Mouse (Mus musculus) frontal cortex, postnatal 25 days (tissue): ENCODE results near the gene Hmg20a.
A peak's percentile ranks its signal among the peaks of the same experiment; 100 is the strongest.
"Not testable (repeated sequence)": the region's sequence is repeated elsewhere in the genome, so short reads cannot be mapped to it uniquely, and the experiment has no call there.

ENCODE experiments used
- DNase-seq, 2 experiments: peaks; one replicate each; pipeline ENCODE4 v3.0.0; 2022; ENCODE audit warnings: low spot score in 2 of 2

Gene Hmg20a

DNA sequence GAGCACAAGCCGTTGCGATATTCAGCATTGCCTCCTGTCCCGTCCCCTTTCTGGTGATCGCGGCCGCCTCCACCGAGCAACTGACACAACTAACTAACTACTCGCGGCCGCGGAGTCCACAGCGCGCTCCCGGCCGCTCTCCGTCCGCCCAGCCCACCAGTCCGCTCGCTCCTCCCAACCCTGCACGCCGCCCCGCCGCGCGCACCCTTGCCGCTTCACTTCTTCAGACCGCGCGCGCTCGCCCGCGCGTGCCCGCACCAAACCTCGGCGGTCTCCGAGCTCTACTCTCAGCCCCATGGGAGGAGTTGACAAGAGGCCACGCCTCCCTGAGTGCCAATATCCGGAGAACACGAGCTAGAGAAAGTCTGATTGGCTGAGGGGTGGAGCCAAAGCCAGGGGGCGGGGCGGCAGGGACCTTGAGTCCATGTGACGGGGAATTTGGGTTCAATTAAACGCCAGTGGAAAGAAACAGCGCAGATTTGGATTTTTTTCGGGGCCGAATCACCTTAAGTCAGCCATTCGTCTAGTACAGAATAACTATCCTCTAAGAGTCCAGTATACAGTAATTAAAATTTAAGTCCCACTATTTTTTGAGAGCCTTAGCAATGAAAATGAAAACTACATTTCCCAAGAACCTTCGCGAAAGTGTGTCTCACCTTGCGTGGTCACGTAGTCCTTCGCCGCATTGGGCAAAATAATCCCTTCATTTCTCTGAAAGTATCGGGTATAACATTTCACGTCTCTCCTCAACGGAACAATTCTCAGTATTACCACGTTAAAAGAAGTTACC is at the start of gene Hmg20a, which contains the start of gene Peak1:
Hmg20a (plus strand) TSS at position 662 of the 790 bp plus-strand sequence.
Peak1 (minus strand) TSS at position 120 of the 790 bp plus-strand sequence.
- DNase-seq: peak; percentile 99

DNA sequence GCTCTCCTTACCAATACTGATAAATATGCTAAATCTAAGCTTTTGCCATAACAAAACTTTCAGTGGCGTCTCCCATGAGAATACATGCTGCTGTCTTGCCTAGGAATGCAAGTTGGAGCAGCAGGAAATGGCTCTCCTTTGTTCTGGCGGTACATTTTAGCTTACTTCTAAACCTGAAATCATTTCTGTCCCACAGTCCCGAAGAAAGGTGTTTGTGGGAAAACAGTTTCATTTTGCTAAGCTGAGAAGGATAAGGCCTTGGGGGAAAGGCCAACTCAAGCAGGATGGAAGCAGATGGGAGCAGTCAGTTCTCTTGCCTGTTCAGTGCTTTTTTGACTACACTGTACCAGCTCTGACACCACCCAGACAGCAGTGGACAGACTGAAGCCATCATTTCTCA is 49.6 kb upstream of the Hmg20a start:
- no peak for DNase-seq

DNA sequence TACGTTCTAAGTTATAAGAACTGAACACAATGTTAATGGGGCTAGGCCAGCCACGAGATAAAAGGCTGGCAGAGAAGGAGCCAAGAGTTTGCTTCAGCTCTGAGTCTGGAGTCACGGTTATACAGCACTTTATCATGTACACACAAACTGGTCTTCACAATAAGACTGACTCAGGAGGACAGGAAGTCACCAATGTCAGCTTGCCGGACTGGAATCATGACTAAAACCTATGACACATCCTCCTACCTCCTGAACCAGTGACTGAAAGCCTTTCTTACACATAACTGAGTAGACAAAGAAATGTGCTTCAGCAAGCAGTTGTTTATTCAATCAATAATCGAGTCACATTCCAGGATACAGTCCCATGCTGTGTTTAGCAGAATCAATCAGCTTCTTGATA is 47.7 kb upstream of the Hmg20a start:
- no peak for DNase-seq

DNA sequence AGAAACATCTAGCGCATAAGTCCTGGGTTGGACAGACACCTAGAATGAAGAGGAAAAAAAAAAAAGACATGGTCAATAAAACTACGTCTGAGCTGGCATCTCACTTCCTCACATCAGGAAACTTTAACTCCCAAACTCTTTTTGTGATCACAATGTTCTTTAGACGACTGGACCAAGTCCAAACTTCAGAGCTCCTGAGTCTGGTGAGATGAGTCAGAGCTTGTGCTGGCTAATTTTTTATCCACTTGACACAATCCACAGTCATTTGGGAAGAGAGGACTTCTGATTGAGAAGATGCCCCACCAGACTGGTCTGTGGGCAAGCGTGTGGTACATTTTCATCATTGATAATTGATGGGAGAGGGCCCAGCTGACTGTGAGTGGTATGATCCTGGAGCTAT is 44.0 kb upstream of the Hmg20a start:
- no peak for DNase-seq

DNA sequence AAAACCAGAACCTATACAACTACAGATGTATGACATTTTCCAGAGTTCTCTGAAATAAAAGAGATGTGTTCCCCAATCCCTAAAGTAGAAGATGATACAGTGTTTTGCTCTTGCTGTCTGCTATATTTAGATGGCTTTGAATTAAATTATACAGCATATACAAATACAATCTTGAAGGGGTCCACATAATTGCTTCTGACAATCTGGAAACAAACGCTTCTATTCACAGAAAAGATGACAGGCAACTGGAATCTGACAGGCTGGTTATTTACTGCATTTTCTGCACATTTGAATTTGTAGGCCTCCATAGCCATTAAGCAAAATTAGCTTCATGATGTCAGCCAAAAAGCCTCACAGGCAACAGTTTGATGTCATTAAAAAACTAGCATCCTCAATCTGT is 35.6 kb upstream of the Hmg20a start:
- DNase-seq: no peak

DNA sequence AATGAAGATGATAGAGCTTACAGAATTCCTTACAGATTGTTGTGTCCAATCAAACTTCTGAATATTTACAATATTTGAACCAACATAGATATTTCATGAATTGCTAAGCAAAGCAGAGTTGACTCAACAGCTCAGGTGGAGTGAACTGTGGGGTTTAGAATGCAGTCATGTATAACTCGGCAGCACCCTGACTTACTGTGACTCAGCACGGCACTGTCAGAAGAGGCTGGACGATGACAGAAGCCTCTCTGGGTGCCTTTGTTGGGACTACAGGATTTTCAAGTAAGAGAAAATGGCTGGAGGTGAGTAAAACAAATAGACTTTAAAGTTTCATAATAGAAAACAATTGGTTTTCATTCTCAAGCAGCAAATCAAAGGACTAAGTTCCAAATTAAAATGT is 25.6 kb upstream of the Hmg20a start:
- DNase-seq: no peak

DNA sequence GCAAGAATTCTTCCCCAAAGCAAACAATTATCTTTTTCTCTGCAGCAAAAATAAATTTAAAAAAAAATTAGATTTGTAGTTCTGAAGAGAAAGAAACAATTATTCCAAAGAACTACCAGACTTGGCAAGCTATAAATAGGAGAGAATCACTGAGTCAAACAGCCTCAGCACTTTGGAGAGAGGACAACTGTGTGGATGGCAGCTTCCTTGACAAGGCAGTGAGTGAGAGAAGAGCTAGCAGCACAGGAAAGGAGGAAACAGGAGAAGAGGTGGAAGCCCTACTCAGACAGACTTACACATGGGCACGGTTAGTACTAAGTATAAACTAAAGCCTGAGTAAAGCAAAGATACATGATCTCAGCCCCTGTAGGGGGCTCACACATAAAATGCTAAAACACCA is 22.1 kb upstream of the Hmg20a start:
- DNase-seq: no peak

DNA sequence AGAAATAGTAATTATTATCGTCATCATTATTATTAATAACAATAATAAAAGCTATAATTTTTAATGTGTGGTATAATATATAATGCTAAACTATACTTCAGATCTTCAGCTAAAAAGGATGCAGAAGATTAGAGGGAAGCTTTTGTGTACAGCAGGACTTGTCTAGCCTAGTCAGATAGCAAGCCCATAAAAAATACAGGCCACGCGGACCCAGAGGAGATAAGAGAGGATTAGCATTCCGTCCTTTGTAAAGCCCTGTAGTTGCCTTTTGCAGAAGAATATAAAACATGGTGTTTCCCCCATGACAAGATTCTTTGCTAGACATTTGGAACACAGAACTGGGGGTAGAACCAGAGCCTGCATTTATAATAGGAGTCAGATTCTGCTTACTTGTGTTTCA is 13.8 kb upstream of the Hmg20a start:
- no peak for DNase-seq

DNA sequence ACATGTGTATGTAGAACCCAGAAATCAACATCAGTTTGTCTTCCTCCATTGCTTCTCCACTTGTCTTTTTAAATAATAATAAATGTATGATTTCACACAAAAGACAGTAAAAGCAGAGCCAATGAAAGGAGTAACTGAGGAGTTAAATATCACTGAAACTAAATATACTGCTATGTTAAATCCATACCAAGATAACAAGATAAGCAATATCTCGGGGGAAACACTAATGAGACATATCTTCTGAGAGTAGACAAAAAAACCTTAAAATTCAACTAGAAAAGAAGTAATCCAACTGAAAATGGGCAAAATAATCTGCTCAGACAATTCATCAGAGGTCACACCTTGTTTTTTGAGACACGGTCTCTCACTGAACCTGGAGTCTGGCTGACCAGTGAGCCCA is 8.5 kb upstream of the Hmg20a start:
- DNase-seq: no peak

DNA sequence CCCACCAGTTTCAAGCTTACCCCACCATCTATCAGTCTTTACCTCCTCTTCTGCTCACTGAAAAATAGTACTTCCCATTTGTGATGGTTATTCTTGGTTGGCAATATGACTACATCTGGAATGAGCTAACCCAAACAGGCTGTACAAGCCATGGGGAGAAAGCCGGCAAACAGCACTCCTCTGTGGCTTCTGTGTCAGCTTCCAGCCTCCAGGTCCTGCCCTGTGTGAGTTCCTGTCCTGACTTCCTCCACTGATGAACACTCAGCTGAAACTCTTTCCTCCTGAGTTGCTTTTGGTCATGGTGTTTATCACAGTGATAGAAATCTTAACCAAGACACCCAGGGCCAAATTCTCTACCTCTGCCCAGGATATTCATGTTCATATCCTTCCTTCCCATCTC is 5.7 kb upstream of the Hmg20a start:
- no peak for DNase-seq

DNA sequence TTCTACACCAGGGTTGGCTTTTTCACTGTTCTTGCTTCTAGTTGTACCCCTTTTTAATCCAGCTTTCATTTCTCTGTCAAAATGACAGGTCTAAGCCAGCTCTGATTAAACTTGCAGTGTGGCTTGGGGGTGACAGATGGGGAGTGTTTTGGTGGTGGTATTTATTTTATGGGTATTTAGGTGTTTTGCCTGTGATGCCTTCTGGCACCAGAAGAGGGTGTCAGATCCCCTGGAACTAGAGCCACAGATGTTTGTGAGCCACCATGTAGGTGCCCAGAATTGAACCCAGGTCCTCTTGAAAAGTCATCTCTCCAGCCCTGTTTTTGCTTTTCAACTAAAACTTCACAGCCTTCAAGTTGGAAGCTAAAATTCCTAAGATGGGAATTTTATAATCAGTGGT is 4.1 kb upstream of the Hmg20a start:
- DNase-seq: no peak

DNA sequence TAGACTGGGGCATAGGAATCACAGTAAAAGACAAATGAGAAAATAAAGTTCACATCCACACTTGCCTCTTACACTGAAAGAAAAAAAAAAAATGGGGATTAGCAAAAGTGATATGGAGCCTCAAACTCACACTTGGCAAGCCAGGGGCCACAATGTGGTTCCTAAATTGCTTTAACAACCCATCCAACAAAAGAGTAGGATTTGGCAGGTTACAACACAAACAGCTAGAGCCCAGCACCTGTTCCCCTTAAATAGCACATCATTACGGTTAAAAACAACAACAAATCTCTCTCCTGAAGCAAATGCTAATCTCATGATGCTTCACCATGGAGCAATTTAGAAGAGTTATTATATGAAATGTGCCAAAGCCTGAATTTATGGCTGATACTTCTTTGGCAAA is 3.0 kb upstream of the Hmg20a start:
- no peak for DNase-seq

DNA sequence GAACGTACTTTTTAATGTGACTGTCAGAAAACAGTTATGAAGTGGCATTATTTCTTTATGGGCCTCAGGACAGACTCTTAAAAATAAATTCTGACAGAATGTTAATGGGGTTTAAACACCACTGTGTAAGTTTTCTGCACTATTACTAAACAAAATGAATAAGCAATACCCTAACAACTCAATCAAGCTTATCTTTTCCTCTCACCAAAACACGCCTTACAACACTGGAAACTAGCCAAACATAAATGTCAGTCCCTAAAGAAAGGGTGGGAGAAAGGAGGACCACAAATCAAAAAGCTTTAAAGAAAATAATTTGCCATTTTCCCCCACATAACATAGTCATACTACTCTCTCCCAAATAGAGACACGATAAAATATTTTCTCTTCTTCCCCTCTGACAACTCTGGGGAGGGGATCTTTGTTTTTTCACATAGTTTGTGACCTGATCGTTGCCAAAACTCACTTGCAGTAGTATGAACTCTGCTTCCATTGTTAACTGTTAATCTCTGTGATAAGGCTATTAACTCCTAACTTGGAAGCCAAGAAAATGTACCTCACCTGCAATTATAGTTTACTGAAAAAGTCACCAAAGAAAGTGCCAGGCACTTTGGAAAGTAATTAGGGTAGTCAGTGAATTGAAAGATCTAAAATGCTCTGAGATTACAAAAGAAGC is 2.3 kb upstream of the Hmg20a start:
- no peak for DNase-seq

DNA sequence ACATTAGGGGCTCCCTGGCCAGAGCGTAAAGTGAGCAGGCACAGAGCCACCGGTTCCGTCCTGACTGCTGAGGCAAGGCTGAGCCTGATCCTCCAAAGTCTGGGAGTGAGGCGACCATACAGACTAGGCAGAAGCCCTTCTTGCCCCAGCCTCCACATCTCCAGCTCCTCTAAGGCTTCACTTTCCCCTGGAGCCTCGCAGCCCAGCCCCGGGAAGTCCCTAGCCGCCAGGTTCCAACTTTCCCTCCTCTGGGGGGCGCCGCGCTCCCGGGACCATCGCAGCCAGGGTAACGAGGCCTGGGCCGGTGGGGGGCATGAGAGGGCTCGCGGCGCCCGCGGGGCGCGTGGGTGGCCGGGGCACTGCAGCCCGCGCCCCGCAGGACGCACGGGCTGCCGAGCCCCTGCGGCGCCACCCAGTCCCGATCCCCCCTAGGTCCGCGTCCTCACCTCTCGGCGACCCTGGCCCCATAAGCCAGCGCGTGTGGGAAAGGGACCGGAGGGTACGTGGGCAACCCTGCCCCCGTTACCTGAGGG is 928 bp upstream of the Hmg20a start:
- DNase-seq: peak; percentile 70 to 72

DNA sequence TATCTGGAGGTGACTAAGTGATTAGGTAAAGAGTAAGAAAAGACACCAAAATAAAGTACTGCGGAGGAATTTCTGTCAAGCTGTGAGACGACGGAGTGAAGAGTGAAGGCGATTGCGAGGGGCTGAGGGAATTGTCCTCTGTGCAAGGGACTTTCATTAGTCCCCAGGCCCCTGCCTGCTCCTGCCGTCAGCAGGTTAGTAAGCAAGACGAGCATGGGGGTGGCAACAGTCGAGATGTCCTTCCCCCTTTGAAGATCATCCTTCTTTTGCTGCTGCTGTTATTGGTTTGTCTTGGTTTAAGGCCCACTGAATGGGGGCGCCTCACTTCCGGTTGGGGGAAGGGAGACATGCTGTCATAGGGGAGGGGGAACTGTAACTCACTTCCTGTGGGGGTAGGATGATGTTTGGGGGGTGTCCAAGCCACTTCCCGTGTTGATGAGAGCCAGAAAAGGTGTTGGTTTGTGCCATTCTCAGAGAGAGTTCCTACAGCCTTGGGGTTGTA is 380 bp downstream of the Hmg20a start:
- peak; percentile 51 to 61 for DNase-seq

DNA sequence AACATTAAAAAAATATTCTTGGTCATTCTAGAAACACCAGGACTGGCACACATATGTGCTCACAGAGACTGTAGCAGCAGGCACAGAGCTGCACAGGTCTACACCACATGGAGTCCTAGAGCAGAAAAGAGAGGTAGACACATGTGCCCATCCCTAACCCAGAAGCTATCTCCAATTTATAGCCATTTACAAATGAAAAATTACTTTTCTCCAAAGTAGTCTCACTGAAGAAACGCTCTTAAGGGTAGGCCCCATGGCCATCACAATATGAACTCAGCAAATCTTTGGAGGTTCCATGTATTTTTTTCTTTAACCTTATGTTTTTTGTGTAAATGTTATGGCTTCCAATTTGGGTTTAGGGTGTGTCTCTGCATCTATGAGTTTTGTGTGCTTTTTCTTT is 1.8 kb downstream of the Hmg20a start:
- DNase-seq: no peak

DNA sequence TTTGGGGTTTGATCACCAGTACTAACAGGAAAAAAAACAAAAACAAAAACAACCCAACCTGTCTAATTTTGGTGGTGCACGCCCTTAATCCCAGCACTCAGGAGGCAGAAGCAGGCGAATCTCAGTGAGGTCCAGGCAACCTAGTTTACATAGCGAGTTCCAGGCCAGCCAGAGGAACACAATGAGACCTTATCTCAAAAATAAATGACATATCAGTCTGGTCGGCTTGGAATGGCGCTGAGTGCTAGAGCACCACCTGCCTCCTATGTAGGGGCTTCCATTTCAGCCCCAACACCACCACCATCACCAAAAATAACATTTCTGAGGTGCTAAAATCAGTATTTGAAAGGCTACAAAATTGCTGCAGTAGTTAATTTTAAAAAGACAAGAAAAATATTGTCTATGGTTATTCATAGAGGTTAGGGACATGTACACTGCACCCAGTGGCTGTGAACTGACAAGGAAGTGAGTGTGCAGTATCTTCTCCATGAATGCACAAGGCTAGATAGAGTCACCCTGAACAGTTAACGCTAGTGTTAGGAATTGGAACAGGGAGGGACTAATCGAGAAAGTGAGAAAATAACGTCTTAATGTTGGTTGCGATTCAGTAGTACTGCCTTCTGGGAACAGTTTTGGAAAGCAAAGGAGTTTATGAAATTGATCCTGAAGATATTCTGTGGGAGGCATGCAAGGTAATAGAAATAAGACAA is 2.6 kb downstream of the Hmg20a start:
- no peak for DNase-seq

DNA sequence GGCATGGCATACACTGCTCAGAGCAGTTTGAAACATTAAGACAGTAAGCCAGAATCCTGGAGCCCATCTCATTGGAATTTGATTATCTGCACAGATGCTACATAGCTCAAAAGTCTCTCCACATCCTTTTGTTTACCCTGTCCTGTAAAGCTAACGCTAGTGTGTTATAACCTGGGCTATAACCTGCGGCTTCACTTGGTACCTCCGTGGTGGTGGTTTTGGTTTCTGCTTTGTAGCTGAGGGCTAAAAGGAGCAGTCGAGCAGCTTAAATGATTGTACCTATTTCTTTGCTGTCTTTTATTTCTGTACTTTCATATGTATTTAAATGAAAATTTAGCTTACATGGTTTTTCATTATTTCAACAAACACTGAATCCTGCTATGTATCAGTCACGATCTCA is 3.6 kb downstream of the Hmg20a start:
- DNase-seq: no peak

DNA sequence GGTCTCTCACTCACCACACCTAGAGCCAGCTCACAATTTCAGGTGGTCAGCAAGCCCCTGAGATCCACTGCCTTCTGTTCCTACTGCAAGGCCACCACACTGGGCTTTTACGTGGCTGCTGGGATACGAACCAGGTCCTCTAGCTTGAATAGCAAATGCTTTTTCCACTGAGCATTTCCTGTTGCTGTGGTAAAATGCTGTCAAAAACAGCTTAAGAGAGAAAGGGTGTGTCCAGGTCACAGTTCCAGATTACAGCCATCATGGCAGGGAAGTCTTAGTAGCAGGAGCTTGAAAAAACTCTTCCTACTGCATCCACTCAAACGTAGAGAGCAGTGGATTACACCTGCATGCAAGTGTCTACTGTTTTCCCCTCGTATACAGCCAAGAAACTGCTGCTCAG is 6.5 kb downstream of the Hmg20a start:
- DNase-seq: no peak

DNA sequence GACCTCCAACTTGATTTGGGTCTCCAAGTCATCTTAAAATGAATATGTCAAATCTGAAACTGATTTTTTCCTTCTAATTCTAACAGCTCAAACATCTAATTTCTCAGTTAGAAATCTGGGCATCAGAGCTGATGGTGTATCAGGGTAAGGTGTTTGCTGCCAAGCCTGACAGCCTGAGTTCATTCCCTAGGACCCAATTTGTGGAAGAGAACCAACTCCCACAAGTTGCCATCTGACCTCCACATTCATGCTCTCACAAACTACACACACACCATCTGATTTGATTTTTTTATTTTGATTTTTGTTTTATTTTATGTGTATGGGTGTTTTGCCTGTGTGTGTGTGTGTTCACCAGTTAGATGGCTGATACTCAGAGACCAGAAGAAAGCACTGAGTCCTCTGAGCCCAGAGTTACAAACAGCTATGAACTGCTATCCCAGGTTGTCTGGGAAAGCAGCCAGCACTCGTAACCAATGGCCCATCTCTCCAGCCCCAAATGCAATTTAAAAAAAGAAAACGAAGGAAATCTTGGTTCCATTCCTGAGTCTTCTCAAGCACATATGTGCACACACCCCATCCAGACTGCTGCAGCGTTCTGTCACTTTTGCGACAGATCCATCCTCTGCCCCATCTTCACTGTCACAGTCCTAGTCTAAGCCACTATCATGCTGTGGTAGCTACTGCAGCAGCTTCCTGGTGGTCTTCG is 17.6 kb downstream of the Hmg20a start:
- no peak for DNase-seq

DNA sequence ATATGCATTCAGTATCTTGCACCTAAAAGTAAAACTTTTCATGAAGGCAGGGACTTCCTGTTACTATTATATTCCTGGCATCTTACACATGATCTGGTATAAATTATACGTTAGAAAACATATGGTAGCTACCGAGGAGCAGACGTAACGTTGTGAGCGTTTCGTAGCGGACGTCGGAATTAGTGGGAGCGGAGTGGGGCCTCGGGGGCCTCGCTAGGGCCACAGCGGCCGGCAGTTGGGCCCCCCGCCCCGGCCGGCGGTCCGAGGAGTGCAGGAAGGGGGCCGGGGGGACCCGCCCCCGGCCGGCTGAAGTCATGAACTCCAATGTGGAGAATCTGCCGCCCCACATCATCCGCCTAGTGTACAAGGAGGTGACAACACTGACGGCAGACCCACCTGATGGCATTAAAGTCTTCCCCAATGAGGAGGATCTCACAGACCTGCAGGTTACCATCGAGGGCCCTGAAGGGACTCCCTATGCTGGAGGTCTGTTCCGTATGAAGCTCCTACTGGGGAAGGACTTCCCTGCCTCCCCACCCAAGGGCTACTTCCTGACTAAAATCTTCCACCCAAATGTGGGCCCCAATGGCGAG is 19.0 kb downstream of the Hmg20a start:
- not testable (repeated sequence) for DNase-seq
